Mouse (Mus musculus) liver, adult 2 months (tissue): Measurements from ENCODE around the gene Slc22a23. TPM values are rescaled to one million over a fixed set of nuclear protein-coding genes. Genes with fewer than 3 reads are reported as not detected.
A peak's percentile ranks its signal among the peaks of the same experiment; 100 is the strongest.

ENCODE experiments used
- DNase-seq: peaks from one replicate; pipeline ENCODE4 v3.0.0-alpha.2; 2011; ENCODE audit warnings: low read depth, low spot score; ENCODE audit errors: extremely low read depth
- H3K27ac ChIP-seq: fragments of 200-500 bp; replicated peaks from 2 replicates; pipeline ENCODE4 v1.5.1; 2012; ENCODE audit warnings: low read depth, mild to moderate bottlenecking, control low read depth, inconsistent platforms, low read length; ENCODE audit not compliant: insufficient read depth
- H3K27me3 ChIP-seq: fragments of 200-500 bp; 2 replicates; pipeline ENCODE4 v1.6.1; 2012; ENCODE audit warnings: mild to moderate bottlenecking, moderate library complexity, low read length, inconsistent platforms; ENCODE audit not compliant: control insufficient read depth, insufficient read depth
- H3K36me3 ChIP-seq: fragments of 200-500 bp; 2 replicates; pipeline ENCODE4 v1.6.1; 2012; ENCODE audit warnings: low read length, inconsistent platforms; ENCODE audit not compliant: control insufficient read depth, insufficient read depth
- H3K4me1 ChIP-seq: fragments of 200-500 bp; 2 replicates; pipeline ENCODE4 v1.6.1; 2011; ENCODE audit warnings: low read length; ENCODE audit not compliant: control insufficient read depth, insufficient read depth
- H3K4me3 ChIP-seq: fragments of 200-500 bp; 2 replicates; pipeline ENCODE4 v1.5.1; 2011; ENCODE audit warnings: low read depth, mild to moderate bottlenecking, control low read depth, low read length, moderate library complexity; ENCODE audit not compliant: insufficient read depth
- H3K79me2 ChIP-seq: fragments of 200-500 bp; 2 replicates; pipeline ENCODE4 v1.6.1; 2012; ENCODE audit warnings: inconsistent platforms, mild to moderate bottlenecking, low read length, moderate library complexity; ENCODE audit not compliant: control insufficient read depth, insufficient read depth
- H3K9ac ChIP-seq: fragments of 200-500 bp; 2 replicates; pipeline ENCODE4 v1.6.1; 2012; ENCODE audit warnings: low read depth, mild to moderate bottlenecking, control low read depth, inconsistent platforms, low read length
- CTCF ChIP-seq: fragments of 200-500 bp; IDR thresholded peaks from 2 replicates; pipeline ENCODE4 v1.5.1; 2011; ENCODE audit warnings: low read depth, low read length, control low read depth
- POLR2A ChIP-seq: fragments of 200-500 bp; IDR thresholded peaks from 2 replicates; pipeline ENCODE4 v1.6.1; 2011; ENCODE audit warnings: low read length, control low read depth; ENCODE audit not compliant: insufficient read depth; ENCODE audit errors: extremely low read depth
- whole genome bisulfite sequencing: fragments of 180-500 bp; shearing (Covaris S2); methylation state at CpG from one replicate; pipeline ENCODE4 v1.1.7; 2018; 5-methylcytosine and 5-hydroxymethylcytosine counted together
- polyA plus RNA-seq: library from polyadenylated mRNA; depleted of rRNA; stranded (reverse); fragments of >200 nt; gene quantifications from 2 replicates; pipeline ENCODE4 v1.2.3, GENCODE M21; 2012
- total RNA-seq: library from RNA; depleted of rRNA; stranded (reverse); fragments of >200 nt; gene quantifications from 2 replicates; pipeline ENCODE4 v1.2.3, GENCODE M21; 2014

Gene Slc22a23
- total and polyA plus RNA-seq, 2 experiments = 31.6 to 50.6 TPM

GRCm38 (mm10) chr13:34242211-34242610, 102.8 kb downstream of the Slc22a23 start:
- peak; percentile 43 for DNase-seq
- Histone ChIP-seq H3K27me3 (no peaks in the 10 kb centered on the region), H3K36me3 (no peaks in the 10 kb centered on the region; the same call in none of the 2 replicates), H3K9ac (no peak overlapping the region), H3K27ac (no peak overlapping the region), H3K79me2 (peaks cover 35% of the 10 kb centered on the region; the same call in 1 of the 2 replicates), H3K4me1 (peaks cover 11% of the 10 kb centered on the region), H3K4me3 (no peak overlapping the region)
- no peak for TF ChIP-seq POLR2A
- TF ChIP-seq CTCF = no peak
- WGBS = 37% methylated on average over 3 of the region's 3 CpGs

- peaks cover 11% of the 10 kb centered on the region for H3K4me1 ChIP-seq
- no peaks in the 10 kb centered on the region; the same call in none of the 2 replicates for H3K36me3 ChIP-seq
- no peak overlapping the region for H3K9ac ChIP-seq
- no peak for DNase-seq
- H3K4me3 ChIP-seq = no peak overlapping the region
- 63% methylated on average over 3 of the region's 3 CpGs for WGBS
- TF ChIP-seq POLR2A (no peak), CTCF (no peak)
- no peaks in the 10 kb centered on the region for H3K27me3 ChIP-seq
- H3K27ac ChIP-seq = peak overlapping the region; percentile 55
- peaks cover 31% of the 10 kb centered on the region; the same call in 1 of the 2 replicates for H3K79me2 ChIP-seq
Observed at GRCm38 (mm10) chr13:34240087-34240428, 104.9 kb downstream of the Slc22a23 start.

GRCm38 (mm10) chr13:34239371-34240086, 105.5 kb downstream of the Slc22a23 start:
- DNase-seq = peak; percentile 78
- peak overlapping the region; percentile 64 for H3K27ac ChIP-seq
- TF ChIP-seq POLR2A = no peak
- no peak for TF ChIP-seq CTCF
- H3K4me1 ChIP-seq = peaks cover 11% of the 10 kb centered on the region
- H3K9ac ChIP-seq = peak overlapping the region; percentile 37; the same call in 1 of the 2 replicates
- no peaks in the 10 kb centered on the region; the same call in none of the 2 replicates for H3K36me3 ChIP-seq
- peaks cover 31% of the 10 kb centered on the region; the same call in 1 of the 2 replicates for H3K79me2 ChIP-seq
- H3K4me3 ChIP-seq = no peak overlapping the region
- 24% methylated on average over 11 of the region's 11 CpGs for whole genome bisulfite sequencing
- no peaks in the 10 kb centered on the region for H3K27me3 ChIP-seq

GRCm38 (mm10) chr13:34238646-34239290, 106.2 kb downstream of the Slc22a23 start:
- H3K9ac ChIP-seq = 0 out of 2 replicates have a peak overlapping the region, but pooled peaks have one; percentile 37
- H3K36me3 ChIP-seq = no peaks in the 10 kb centered on the region; the same call in 1 of the 2 replicates
- TF ChIP-seq CTCF (no peak), POLR2A (no peak)
- H3K27ac ChIP-seq = peak overlapping the region; percentile 64
- WGBS = 49% methylated on average over 14 of the region's 14 CpGs
- peaks cover 28% of the 10 kb centered on the region; the same call in 1 of the 2 replicates for H3K79me2 ChIP-seq
- peaks cover 11% of the 10 kb centered on the region for H3K4me1 ChIP-seq
- no peaks in the 10 kb centered on the region for H3K27me3 ChIP-seq
- H3K4me3 ChIP-seq = no peak overlapping the region
- no peak for DNase-seq

- no peak overlapping the region for H3K27ac ChIP-seq
- H3K4me3 ChIP-seq = no peak overlapping the region
- H3K79me2 ChIP-seq = peaks cover 32% of the 10 kb centered on the region; the same call in 1 of the 2 replicates
- peaks cover 8% of the 10 kb centered on the region for H3K4me1 ChIP-seq
- no peak for DNase-seq
- H3K27me3 ChIP-seq = no peaks in the 10 kb centered on the region
- H3K9ac ChIP-seq = no peak overlapping the region
- H3K36me3 ChIP-seq = no peaks in the 10 kb centered on the region
- 95% methylated on average over 6 of the region's 6 CpGs for WGBS
- TF ChIP-seq POLR2A (no peak), CTCF (no peak)
Observed at GRCm38 (mm10) chr13:34235056-34235455, 109.9 kb downstream of the Slc22a23 start.

GRCm38 (mm10) chr13:34234439-34234838, 110.5 kb downstream of the Slc22a23 start:
- H3K4me3 ChIP-seq = no peak overlapping the region
- no peak for DNase-seq
- H3K4me1 ChIP-seq = peaks cover 6% of the 10 kb centered on the region
- no peak for TF ChIP-seq CTCF
- TF ChIP-seq POLR2A = no peak
- WGBS = 50% methylated on average over 5 of the region's 5 CpGs
- no peaks in the 10 kb centered on the region for H3K36me3 ChIP-seq
- H3K9ac ChIP-seq = no peak overlapping the region
- H3K79me2 ChIP-seq = peaks cover 33% of the 10 kb centered on the region; the same call in 1 of the 2 replicates
- no peaks in the 10 kb centered on the region for H3K27me3 ChIP-seq
- no peak overlapping the region for H3K27ac ChIP-seq
